ENCODE assay signal across 26 mouse cellular contexts in genomic region chr13:51384899-51385298, GRCm38 (mm10).
"Had no signal": no experiment of that assay in that cellular context is flagged by ENCODE, and none has a peak within 500 bp of the region (broad histone marks: within the 10 kb centered on the region; RNA-seq: fewer than 3 reads in every experiment).

No protein-coding gene starts in this region.

- H3K36me3 ChIP-seq: embryonic facial prominence, embryonic 10.5 days; embryonic facial prominence, embryonic 12.5 days; embryonic facial prominence, embryonic 13.5 days; embryonic facial prominence, embryonic 15.5 days; forebrain, embryonic 10.5 days; forebrain, embryonic 12.5 days; forebrain, embryonic 15.5 days had no signal

- DNase-seq: cerebellum, adult 9-10 months; cerebellum, adult 9-11 months; cerebellum, postnatal 10 days; cerebellum, postnatal 14 days; cerebellum, postnatal 25 days; cerebellum, postnatal 36 days; embryo, embryonic 11 days; forebrain, postnatal 0 days; gastrocnemius, adult 2 months; gastrocnemius, postnatal 10 days; gastrocnemius, postnatal 14 days; gastrocnemius, postnatal 25 days; gastrocnemius, postnatal 36 days; heart, adult 18-20 months; heart, adult 2 months had no signal

- H3K4me1 ChIP-seq: forebrain, embryonic 13.5 days; forebrain, embryonic 15.5 days had no signal

- H3K4me3 ChIP-seq: embryonic facial prominence, embryonic 10.5 days; embryonic facial prominence, embryonic 12.5 days; embryonic facial prominence, embryonic 13.5 days; embryonic facial prominence, embryonic 15.5 days; erythroblast, embryonic 14.5 days; forebrain, embryonic 10.5 days; forebrain, embryonic 12.5 days; forebrain, embryonic 13.5 days; forebrain, embryonic 15.5 days; gastrocnemius, adult 2 months; heart, adult 2 months had no signal

- H3K4me2 ChIP-seq: embryonic facial prominence, embryonic 12.5 days; embryonic facial prominence, embryonic 13.5 days; embryonic facial prominence, embryonic 15.5 days; forebrain, embryonic 12.5 days; forebrain, embryonic 13.5 days; forebrain, embryonic 15.5 days had no signal

- H3K9ac ChIP-seq: embryonic facial prominence, embryonic 12.5 days; embryonic facial prominence, embryonic 13.5 days; embryonic facial prominence, embryonic 15.5 days; forebrain, embryonic 12.5 days; forebrain, embryonic 13.5 days; forebrain, embryonic 15.5 days; forebrain, postnatal 0 days had no signal

- ATAC-seq: forebrain, embryonic 13.5 days; forebrain, embryonic 14.5 days; forebrain, embryonic 15.5 days; forebrain, embryonic 16.5 days; forebrain, postnatal 0 days had no signal

- H3K27ac ChIP-seq: embryonic facial prominence, embryonic 12.5 days; embryonic facial prominence, embryonic 13.5 days; embryonic facial prominence, embryonic 15.5 days; forebrain, embryonic 10.5 days; forebrain, embryonic 12.5 days; forebrain, embryonic 13.5 days; forebrain, embryonic 15.5 days; gastrocnemius, adult 2 months; heart, adult 2 months had no signal

- H3K9me3 ChIP-seq: embryonic facial prominence, embryonic 12.5 days; embryonic facial prominence, embryonic 15.5 days; forebrain, embryonic 12.5 days; forebrain, embryonic 13.5 days; forebrain, embryonic 15.5 days had no signal

- H3K27me3 ChIP-seq: embryonic facial prominence, embryonic 12.5 days; embryonic facial prominence, embryonic 13.5 days; embryonic facial prominence, embryonic 15.5 days; forebrain, embryonic 12.5 days; forebrain, embryonic 13.5 days; forebrain, embryonic 15.5 days had no signal
